Mouse (Mus musculus) midbrain, embryonic 11.5 days (tissue): ENCODE measurements around the gene Spata7. TPM values are rescaled to one million over a fixed set of nuclear protein-coding genes. Genes with fewer than 3 reads are reported as not detected.
A peak's percentile ranks its signal among the peaks of the same experiment; 100 is the strongest.

ENCODE experiments used
- ATAC-seq: fragments of 200-750 bp; cut with Nextera tagmentation; 2 replicates; pipeline ENCODE4 v1.8.0; 2017; ENCODE audit warnings: moderate TSS enrichment, moderate library complexity; ENCODE audit not compliant: low FRiP score
- DNase-seq: peaks from one replicate; pipeline ENCODE4 v3.0.0; 2015; ENCODE audit warnings: low spot score; ENCODE audit errors: missing footprints
- H3K27ac ChIP-seq: fragments of 300-500 bp; sonication (generic); 2 replicates; pipeline ENCODE4 v1.5.1; 2014; ENCODE audit warnings: low read depth, low read length
- H3K27me3 ChIP-seq: fragments of 300-500 bp; sonication (generic); 2 replicates; pipeline ENCODE4 v1.6.1; 2014; ENCODE audit warnings: mild to moderate bottlenecking, low read length, moderate library complexity, mixed read lengths; ENCODE audit not compliant: control insufficient read depth, insufficient read depth
- H3K36me3 ChIP-seq: fragments of 300-500 bp; sonication (generic); 2 replicates; pipeline ENCODE4 v1.6.1; 2014; ENCODE audit warnings: mild to moderate bottlenecking, low read length, moderate library complexity, mixed read lengths; ENCODE audit not compliant: control insufficient read depth, insufficient read depth
- H3K4me1 ChIP-seq: fragments of 300-500 bp; sonication (generic); 2 replicates; pipeline ENCODE4 v1.6.1; 2014; ENCODE audit warnings: low read length; ENCODE audit not compliant: control insufficient read depth, insufficient read depth
- H3K4me2 ChIP-seq: fragments of 300-500 bp; sonication (generic); 2 replicates; pipeline ENCODE4 v1.6.1; 2014; ENCODE audit warnings: mild to moderate bottlenecking, moderate library complexity
- H3K4me3 ChIP-seq: fragments of 300-500 bp; sonication (generic); 2 replicates; pipeline ENCODE4 v1.5.1; 2014; ENCODE audit warnings: low read depth, low read length
- H3K9ac ChIP-seq: fragments of 300-500 bp; sonication (generic); 2 replicates; pipeline ENCODE4 v1.6.1; 2014; ENCODE audit warnings: low read length
- H3K9me3 ChIP-seq: fragments of 300-500 bp; sonication (generic); 2 replicates; pipeline ENCODE4 v1.6.1; 2016; ENCODE audit warnings: low read length; ENCODE audit not compliant: control insufficient read depth
- WGBS: fragments of 180-500 bp; shearing (Covaris S2); extraction: QIAGEN DNeasy Blood & Tissue Kit; methylation state at CpG from one replicate; pipeline ENCODE4 v1.1.7; 2014; 5-methylcytosine and 5-hydroxymethylcytosine counted together
- polyA plus RNA-seq: library from polyadenylated mRNA; unstranded; fragments of >200 nt; fragmentation: Nextera tagmentation; extraction: Ambion mirVana; gene quantifications from 2 replicates; pipeline ENCODE4 v1.2.1, GENCODE M21; 2014

The Spata7 gene
- polyA plus RNA-seq, 1 experiment from 2014 or later, result 21.8 TPM

GRCm38 (mm10) chr12:98668132-98668814 lies 40.3 kb downstream of the Spata7 start:
- no peak overlapping the region for H3K27ac ChIP-seq
- 0 out of 2 replicates have a peak, but pooled peaks cover 2% of the 10 kb centered on the region for H3K36me3 ChIP-seq
- H3K9me3 ChIP-seq, result no peaks in the 10 kb centered on the region
- no peak for ATAC-seq
- H3K4me3 ChIP-seq, result no peak overlapping the region
- no peaks in the 10 kb centered on the region for H3K27me3 ChIP-seq
- H3K4me2 ChIP-seq, result no peak overlapping the region
- H3K4me1 ChIP-seq, result no peaks in the 10 kb centered on the region
- 86% methylated on average over 10 of the region's 10 CpGs for WGBS
- H3K9ac ChIP-seq, result no peak overlapping the region
- DNase-seq, result no peak

- H3K27ac ChIP-seq, result no peak overlapping the region
- H3K27me3 ChIP-seq, result no peaks in the 10 kb centered on the region
- no peak overlapping the region for H3K4me2 ChIP-seq
- no peak overlapping the region for H3K9ac ChIP-seq
- 93% methylated on average over 10 of the region's 10 CpGs for WGBS
- DNase-seq (no peak), ATAC-seq (no peak)
- no peaks in the 10 kb centered on the region for H3K9me3 ChIP-seq
- H3K36me3 ChIP-seq, result 0 out of 2 replicates have a peak, but pooled peaks cover 2% of the 10 kb centered on the region
- no peaks in the 10 kb centered on the region for H3K4me1 ChIP-seq
- no peak overlapping the region for H3K4me3 ChIP-seq
Observed at GRCm38 (mm10) chr12:98669086-98669485, 41.1 kb downstream of the Spata7 start.

- Histone ChIP-seq H3K4me3 (no peak overlapping the region), H3K4me2 (no peak overlapping the region), H3K27ac (no peak overlapping the region), H3K9ac (no peak overlapping the region), H3K36me3 (0 out of 2 replicates have a peak, but pooled peaks cover under 1% of the 10 kb centered on the region), H3K27me3 (no peaks in the 10 kb centered on the region), H3K9me3 (no peaks in the 10 kb centered on the region), H3K4me1 (no peaks in the 10 kb centered on the region)
- ATAC-seq, result no peak
- no peak for DNase-seq
- whole genome bisulfite sequencing, result 91% methylated on average over 5 of the region's 5 CpGs
Observed at GRCm38 (mm10) chr12:98669864-98670263, 41.9 kb downstream of the Spata7 start.

GRCm38 (mm10) chr12:98670429-98670828 lies 42.5 kb downstream of the Spata7 start:
- no peak overlapping the region for H3K4me2 ChIP-seq
- H3K9me3 ChIP-seq, result no peaks in the 10 kb centered on the region
- H3K27ac ChIP-seq, result no peak overlapping the region
- ATAC-seq (no peak), DNase-seq (no peak)
- WGBS, result 89% methylated on average over 4 of the region's 4 CpGs
- H3K4me1 ChIP-seq, result no peaks in the 10 kb centered on the region
- no peaks in the 10 kb centered on the region for H3K27me3 ChIP-seq
- no peaks in the 10 kb centered on the region for H3K36me3 ChIP-seq
- H3K9ac ChIP-seq, result no peak overlapping the region
- no peak overlapping the region for H3K4me3 ChIP-seq

- H3K9me3 ChIP-seq, result no peaks in the 10 kb centered on the region
- H3K36me3 ChIP-seq, result 0 out of 2 replicates have a peak, but pooled peaks cover under 1% of the 10 kb centered on the region
- DNase-seq (no peak), ATAC-seq (no peak)
- H3K4me2 ChIP-seq, result no peak overlapping the region
- H3K27me3 ChIP-seq, result no peaks in the 10 kb centered on the region
- H3K4me3 ChIP-seq, result no peak overlapping the region
- 61% methylated on average over 6 of the region's 6 CpGs for WGBS
- H3K27ac ChIP-seq, result no peak overlapping the region
- no peaks in the 10 kb centered on the region for H3K4me1 ChIP-seq
- no peak overlapping the region for H3K9ac ChIP-seq
Observed at GRCm38 (mm10) chr12:98673879-98674278, 45.9 kb downstream of the Spata7 start.

GRCm38 (mm10) chr12:98674627-98675143 lies 46.7 kb downstream of the Spata7 start:
- Histone ChIP-seq H3K9ac (peak overlapping the region; percentile 40), H3K4me1 (no peaks in the 10 kb centered on the region), H3K36me3 (0 out of 2 replicates have a peak, but pooled peaks cover 2% of the 10 kb centered on the region), H3K4me3 (no peak overlapping the region), H3K27ac (no peak overlapping the region; the same call in 1 of the 2 replicates), H3K4me2 (0 out of 2 replicates have a peak overlapping the region, but pooled peaks have one; percentile 32), H3K27me3 (no peaks in the 10 kb centered on the region), H3K9me3 (no peaks in the 10 kb centered on the region)
- ATAC-seq (peak; percentile 85), DNase-seq (peak; percentile 95)
- WGBS, result 10% methylated on average over 9 of the region's 9 CpGs

GRCm38 (mm10) chr12:98676861-98677260 lies 48.9 kb downstream of the Spata7 start:
- H3K4me3 ChIP-seq, result no peak overlapping the region
- H3K9me3 ChIP-seq, result no peaks in the 10 kb centered on the region
- H3K4me2 ChIP-seq, result no peak overlapping the region
- DNase-seq, result no peak
- ATAC-seq, result no peak
- H3K36me3 ChIP-seq, result peaks cover 5% of the 10 kb centered on the region; the same call in 1 of the 2 replicates
- no peak overlapping the region for H3K27ac ChIP-seq
- no peaks in the 10 kb centered on the region for H3K27me3 ChIP-seq
- no peaks in the 10 kb centered on the region for H3K4me1 ChIP-seq
- WGBS, result 93% methylated on average over 6 of the region's 6 CpGs
- H3K9ac ChIP-seq, result no peak overlapping the region

GRCm38 (mm10) chr12:98677336-98677735 lies 49.4 kb downstream of the Spata7 start:
- no peak overlapping the region for H3K4me2 ChIP-seq
- no peaks in the 10 kb centered on the region for H3K4me1 ChIP-seq
- 64% methylated on average over 14 of the region's 14 CpGs for WGBS
- H3K9me3 ChIP-seq, result no peaks in the 10 kb centered on the region
- no peak overlapping the region for H3K27ac ChIP-seq
- H3K36me3 ChIP-seq, result peaks cover 5% of the 10 kb centered on the region; the same call in 1 of the 2 replicates
- no peak overlapping the region for H3K9ac ChIP-seq
- DNase-seq (no peak), ATAC-seq (no peak)
- no peaks in the 10 kb centered on the region for H3K27me3 ChIP-seq
- H3K4me3 ChIP-seq, result no peak overlapping the region

- Histone ChIP-seq H3K4me1 (no peaks in the 10 kb centered on the region), H3K4me2 (no peak overlapping the region), H3K9ac (no peak overlapping the region), H3K4me3 (no peak overlapping the region), H3K36me3 (peaks cover 5% of the 10 kb centered on the region; the same call in 1 of the 2 replicates), H3K9me3 (no peaks in the 10 kb centered on the region), H3K27me3 (no peaks in the 10 kb centered on the region), H3K27ac (no peak overlapping the region)
- ATAC-seq (no peak), DNase-seq (no peak)
- 91% methylated on average over 15 of the region's 15 CpGs for WGBS
Observed at GRCm38 (mm10) chr12:98679906-98680305, 51.9 kb downstream of the Spata7 start.
